Mouse (Mus musculus): ENCODE data around the gene Flvcr1. TPM values are rescaled to one million over a fixed set of nuclear protein-coding genes. Genes with fewer than 3 reads are reported as not detected.
A peak's percentile ranks its signal among the peaks of the same experiment; 100 is the strongest.
"Not testable (repeated sequence)": the region's sequence is repeated elsewhere in the genome, so short reads cannot be mapped to it uniquely, and the experiment has no call there.

Gene Flvcr1
- polyA plus RNA-seq, 1 experiment from 2014 or later = 4.4 TPM

- Histone ChIP-seq H3K27ac (ENCODE audit: poor library complexity, severe bottlenecking) (no peak overlapping the region), H3K27me3 (replicated peaks) (no peaks in the 10 kb centered on the region), H3K9ac (no peak overlapping the region), H3K36me3 (no peaks in the 10 kb centered on the region), H3K4me2 (no peak overlapping the region), H3K9me3 (replicated peaks) (no peaks in the 10 kb centered on the region), H3K4me1 (replicated peaks) (no peaks in the 10 kb centered on the region; the same call in 1 of the 2 replicates), H3K4me3 (no peak overlapping the region)
- 89% methylated on average over 4 of the region's 4 CpGs for WGBS
- no peak for ATAC-seq (ENCODE audit: insufficient number of reproducible peaks, low FRiP score)
These were observed 12.0 kb upstream of the Flvcr1 start for GRCm38 (mm10) chr1:191037999-191038398.

DNA sequence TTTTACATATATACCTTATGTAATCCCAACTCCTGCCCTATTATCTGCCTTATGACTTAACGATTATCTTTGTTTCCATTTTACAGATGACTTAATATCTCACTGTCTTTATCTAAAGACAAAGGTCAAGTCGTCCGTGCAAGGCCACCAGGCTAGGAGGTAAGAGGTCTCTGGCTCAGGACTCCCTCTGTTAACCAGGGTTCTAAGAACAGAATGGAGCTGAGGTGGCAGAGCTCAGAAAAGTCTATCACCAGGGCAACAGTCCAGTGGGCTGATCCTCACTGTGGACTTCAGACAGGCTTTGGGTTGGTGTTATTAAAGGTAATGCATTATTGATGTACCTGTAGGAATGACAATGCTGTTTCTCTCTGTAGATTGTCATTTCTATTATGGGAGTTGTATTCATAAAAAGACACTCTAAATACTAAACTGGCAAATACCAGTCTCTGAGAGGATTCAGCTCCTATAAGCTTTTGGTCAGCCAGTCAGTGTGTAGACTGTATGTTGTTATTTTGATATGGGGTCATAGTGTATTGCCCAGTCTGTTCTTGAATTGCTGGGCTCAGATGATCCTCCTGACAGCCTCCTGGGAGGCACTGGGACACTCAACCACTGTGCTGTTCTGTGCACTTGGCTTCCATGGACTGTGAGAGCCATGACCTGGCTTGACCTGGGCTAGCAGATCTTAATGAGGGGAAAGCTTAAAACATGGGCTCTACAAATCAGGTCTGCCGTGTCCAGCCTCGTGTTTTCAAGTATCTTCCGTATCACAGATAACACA, 10.8 kb upstream of the Flvcr1 start, which contains the start of gene Spata45:
Spata45 (plus strand) TSS at position 86 of the 781 bp plus-strand sequence.
- 61% methylated on average over 6 of the region's 6 CpGs for WGBS
- H3K9ac ChIP-seq = no peak within 1 kb of the TSS
- H3K36me3 ChIP-seq = no peaks in the 10 kb centered on the region
- no peak for ATAC-seq (ENCODE audit: insufficient number of reproducible peaks, low FRiP score)
- no peak within 1 kb of the TSS for H3K27ac ChIP-seq (ENCODE audit: poor library complexity, severe bottlenecking)
- H3K4me1 ChIP-seq (replicated peaks) = no peaks in the 10 kb centered on the region
- H3K4me3 ChIP-seq = no peak within 1 kb of the TSS
- no peak within 1 kb of the TSS for H3K4me2 ChIP-seq
- no peaks in the 10 kb centered on the region for H3K27me3 ChIP-seq (replicated peaks)
- no peaks in the 10 kb centered on the region for H3K9me3 ChIP-seq (replicated peaks)

GRCm38 (mm10) chr1:191035649-191036048, 9.7 kb upstream of the Flvcr1 start:
- WGBS = 35% methylated on average over 4 of the region's 4 CpGs
- H3K4me2 ChIP-seq = no peak overlapping the region
- H3K27ac ChIP-seq (ENCODE audit: poor library complexity, severe bottlenecking) = no peak overlapping the region
- H3K9me3 ChIP-seq (replicated peaks) = no peaks in the 10 kb centered on the region
- no peak for ATAC-seq (ENCODE audit: insufficient number of reproducible peaks, low FRiP score)
- H3K27me3 ChIP-seq (replicated peaks) = no peaks in the 10 kb centered on the region
- H3K36me3 ChIP-seq = no peaks in the 10 kb centered on the region
- no peaks in the 10 kb centered on the region for H3K4me1 ChIP-seq (replicated peaks)
- no peak overlapping the region for H3K9ac ChIP-seq
- H3K4me3 ChIP-seq = no peak overlapping the region

DNA sequence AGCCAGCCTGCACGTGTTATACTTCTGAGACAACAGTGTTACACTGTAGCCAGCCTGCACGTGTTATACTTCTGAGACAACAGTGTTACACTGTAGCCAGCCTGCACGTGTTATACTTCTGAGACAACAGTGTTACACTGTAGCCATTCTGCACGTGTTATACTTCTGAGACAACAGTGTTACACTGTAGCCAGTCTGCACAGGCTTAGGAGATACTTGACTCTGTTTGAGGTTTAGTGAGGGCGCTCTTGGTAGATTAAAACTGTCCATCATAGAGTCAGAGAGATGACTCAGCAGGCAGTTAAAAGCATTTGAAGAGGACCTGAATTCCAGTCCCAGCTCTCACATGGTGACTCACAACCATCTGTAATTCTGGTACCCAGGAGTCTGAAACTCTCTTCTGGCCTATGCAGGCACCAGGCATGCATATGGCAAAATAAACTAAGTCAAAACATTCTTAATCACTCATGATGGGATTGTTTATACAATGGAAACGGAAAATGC, 5.0 kb upstream of the Flvcr1 start:
- H3K4me3 ChIP-seq; H3K9me3 ChIP-seq (replicated peaks); H3K4me1 ChIP-seq (replicated peaks); H3K27ac ChIP-seq (ENCODE audit: poor library complexity, severe bottlenecking); H3K27me3 ChIP-seq (replicated peaks); H3K36me3 ChIP-seq; H3K9ac ChIP-seq; ATAC-seq (ENCODE audit: insufficient number of reproducible peaks, low FRiP score); H3K4me2 ChIP-seq: not testable (repeated sequence)
- 60% methylated on average over 6 of the region's 6 CpGs for WGBS

DNA sequence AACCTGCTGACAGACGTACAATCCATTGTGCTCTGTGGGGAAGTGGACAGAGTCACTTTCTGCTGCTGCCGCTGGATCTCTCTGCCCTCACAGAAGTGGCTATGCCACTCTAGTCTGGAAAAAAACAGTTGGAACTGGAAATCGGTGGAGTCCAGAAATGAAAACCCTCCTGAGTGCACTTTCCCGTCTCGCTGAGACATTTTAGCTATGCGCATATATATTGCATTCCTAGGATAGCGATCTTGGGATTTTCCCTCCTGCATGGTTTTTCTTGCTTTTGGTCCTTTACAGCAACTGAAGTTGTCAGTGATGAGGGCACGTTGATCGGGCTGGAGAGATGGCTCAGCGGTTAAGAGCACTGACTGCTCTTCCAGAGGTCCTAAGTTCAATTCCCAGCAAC, 4.2 kb upstream of the Flvcr1 start:
- 66% methylated on average over 10 of the region's 10 CpGs for WGBS
- Histone ChIP-seq H3K9ac (no peak overlapping the region), H3K9me3 (replicated peaks) (no peaks in the 10 kb centered on the region), H3K4me3 (no peak overlapping the region), H3K27ac (ENCODE audit: poor library complexity, severe bottlenecking) (no peak overlapping the region), H3K36me3 (no peaks in the 10 kb centered on the region), H3K4me1 (replicated peaks) (peaks cover 9% of the 10 kb centered on the region), H3K27me3 (replicated peaks) (no peaks in the 10 kb centered on the region), H3K4me2 (no peak overlapping the region)
- ATAC-seq (ENCODE audit: insufficient number of reproducible peaks, low FRiP score) = no peak

DNA sequence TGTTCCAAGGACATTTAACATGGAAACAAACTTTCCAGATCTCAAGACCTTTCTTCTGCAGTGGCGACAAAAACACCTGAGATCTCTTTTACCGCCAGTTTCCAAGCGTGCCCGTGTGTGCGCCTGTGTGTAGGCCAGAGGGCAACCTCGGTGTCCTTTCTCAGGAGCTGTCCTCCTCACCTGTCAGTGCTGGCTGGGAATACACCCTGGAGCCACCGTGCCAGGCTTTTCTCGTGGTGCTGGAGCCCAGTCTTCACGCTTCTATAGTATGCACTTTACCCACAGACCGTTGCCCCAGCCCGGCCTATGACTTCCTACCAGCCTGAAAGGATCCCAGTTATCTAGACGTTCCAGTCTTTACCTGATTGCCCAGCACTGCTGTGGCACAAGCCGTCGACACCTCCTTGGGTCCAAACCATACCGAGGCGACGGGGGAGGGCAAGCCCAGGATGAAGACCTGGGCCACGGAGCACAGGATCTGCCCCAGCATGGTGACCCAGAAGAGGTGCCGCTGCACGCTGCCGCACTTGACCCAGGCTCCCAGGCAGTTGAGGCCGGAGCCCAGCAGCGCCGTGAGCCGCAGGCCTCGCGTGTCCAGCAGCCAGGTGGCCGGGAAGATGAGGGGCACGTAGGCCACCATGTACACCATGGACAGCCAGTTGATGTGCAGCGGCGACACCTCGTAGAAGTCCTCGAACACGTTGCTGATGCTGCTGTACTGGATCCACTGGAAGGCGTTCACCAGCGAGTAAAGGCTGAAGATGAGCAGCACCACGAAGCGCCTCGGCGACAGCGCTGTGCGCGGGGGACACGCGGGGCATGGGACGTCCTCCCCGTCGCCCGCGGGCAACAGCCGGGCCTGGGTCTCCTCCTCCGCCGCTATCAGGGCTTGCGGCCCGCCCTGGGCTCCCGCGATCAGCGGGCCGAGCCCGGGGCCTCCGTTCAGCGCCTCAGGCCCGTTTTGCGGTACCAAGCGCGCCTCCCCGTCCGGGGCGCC, 644 bp downstream of the Flvcr1 start:
- Histone ChIP-seq H3K9me3 (replicated peaks) (no peaks in the 10 kb centered on the region), H3K4me2 (peak overlapping the region; percentile 93), H3K36me3 (peaks cover 9% of the 10 kb centered on the region), H3K27me3 (replicated peaks) (no peaks in the 10 kb centered on the region), H3K27ac (ENCODE audit: poor library complexity, severe bottlenecking) (peak overlapping the region; percentile 94), H3K4me3 (peak overlapping the region; percentile 83), H3K9ac (peak overlapping the region; percentile 93), H3K4me1 (replicated peaks) (peaks cover 13% of the 10 kb centered on the region)
- WGBS = 2% methylated on average over 69 of the region's 69 CpGs
- ATAC-seq (ENCODE audit: insufficient number of reproducible peaks, low FRiP score) = peak; percentile 38

- ATAC-seq (ENCODE audit: insufficient number of reproducible peaks, low FRiP score); H3K27me3 ChIP-seq (replicated peaks); H3K27ac ChIP-seq (ENCODE audit: poor library complexity, severe bottlenecking); H3K4me3 ChIP-seq; H3K9me3 ChIP-seq (replicated peaks); H3K4me2 ChIP-seq; H3K9ac ChIP-seq: not testable (repeated sequence)
- Histone ChIP-seq H3K36me3 (peaks cover 18% of the 10 kb centered on the region), H3K4me1 (replicated peaks) (peaks cover 13% of the 10 kb centered on the region)
- 95% methylated on average over 6 of the region's 6 CpGs for WGBS
These were observed 2.2 kb downstream of the Flvcr1 start for GRCm38 (mm10) chr1:191023806-191024205.

DNA sequence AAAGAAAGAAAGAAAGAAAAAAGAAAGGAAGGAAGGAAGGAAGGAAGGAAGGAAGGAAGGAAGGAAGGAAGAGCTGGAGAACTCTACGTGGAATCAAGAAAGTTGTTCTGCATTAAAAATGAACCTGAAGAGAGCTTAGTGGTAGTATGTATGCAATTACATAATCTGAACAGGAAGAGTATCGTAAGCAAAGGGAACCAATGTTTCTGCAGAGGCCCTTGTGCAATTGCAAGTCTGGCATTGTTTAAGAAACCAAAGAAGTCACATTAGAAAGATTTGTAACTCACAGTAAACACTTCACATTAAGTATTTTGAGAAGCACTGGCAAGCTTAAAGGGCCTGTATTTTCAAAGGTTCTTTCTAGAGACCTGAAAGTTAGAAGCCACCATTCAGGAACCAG, 2.8 kb downstream of the Flvcr1 start:
- Histone ChIP-seq H3K27me3 (replicated peaks) (no peaks in the 10 kb centered on the region), H3K4me3 (no peak overlapping the region), H3K27ac (ENCODE audit: poor library complexity, severe bottlenecking) (no peak overlapping the region), H3K9ac (no peak overlapping the region), H3K9me3 (replicated peaks) (no peaks in the 10 kb centered on the region), H3K4me1 (replicated peaks) (peaks cover 13% of the 10 kb centered on the region), H3K4me2 (no peak overlapping the region), H3K36me3 (peaks cover 21% of the 10 kb centered on the region)
- 93% methylated on average over 2 of the region's 2 CpGs for WGBS
- ATAC-seq (ENCODE audit: insufficient number of reproducible peaks, low FRiP score) = no peak

DNA sequence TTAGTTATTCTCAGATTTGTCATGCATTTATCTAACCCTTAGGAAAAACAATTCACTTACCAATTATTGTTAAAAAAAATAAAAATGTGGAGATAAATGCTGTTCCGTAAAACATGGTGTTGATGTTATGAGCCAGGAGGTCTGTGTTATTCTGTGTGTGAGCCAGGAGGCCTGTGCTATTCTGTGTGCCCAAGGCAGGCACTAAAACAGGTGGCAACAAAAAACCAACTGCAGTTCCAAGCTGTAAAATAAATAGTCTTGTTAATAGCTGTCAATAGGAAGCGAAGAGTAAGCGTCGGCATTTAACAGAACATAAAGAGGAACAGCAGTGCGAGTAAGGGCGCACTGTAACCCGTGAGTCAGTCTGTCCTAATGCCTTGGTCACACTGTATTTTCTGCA, 4.9 kb downstream of the Flvcr1 start:
- H3K4me3 ChIP-seq = no peak overlapping the region
- no peak for ATAC-seq (ENCODE audit: insufficient number of reproducible peaks, low FRiP score)
- no peak overlapping the region for H3K27ac ChIP-seq (ENCODE audit: poor library complexity, severe bottlenecking)
- 89% methylated on average over 7 of the region's 7 CpGs for WGBS
- no peaks in the 10 kb centered on the region for H3K27me3 ChIP-seq (replicated peaks)
- H3K4me1 ChIP-seq (replicated peaks) = peaks cover 4% of the 10 kb centered on the region; the same call in 1 of the 2 replicates
- no peak overlapping the region for H3K9ac ChIP-seq
- peaks cover 27% of the 10 kb centered on the region for H3K36me3 ChIP-seq
- no peak overlapping the region for H3K4me2 ChIP-seq
- no peaks in the 10 kb centered on the region for H3K9me3 ChIP-seq (replicated peaks)

GRCm38 (mm10) chr1:191020217-191020924, 5.6 kb downstream of the Flvcr1 start:
- Histone ChIP-seq H3K27ac (ENCODE audit: poor library complexity, severe bottlenecking) (no peak overlapping the region), H3K9me3 (replicated peaks) (no peaks in the 10 kb centered on the region), H3K4me1 (replicated peaks) (peaks cover 4% of the 10 kb centered on the region; the same call in 1 of the 2 replicates), H3K4me3 (no peak overlapping the region), H3K4me2 (no peak overlapping the region), H3K36me3 (peaks cover 27% of the 10 kb centered on the region), H3K27me3 (replicated peaks) (no peaks in the 10 kb centered on the region), H3K9ac (no peak overlapping the region)
- ATAC-seq (ENCODE audit: insufficient number of reproducible peaks, low FRiP score) = no peak
- 87% methylated on average over 3 of the region's 3 CpGs for WGBS

All from heart, embryonic 12.5 days (tissue).